Mouse (Mus musculus): Measurements from ENCODE around the gene Taldo1. TPM values are rescaled to one million over a fixed set of nuclear protein-coding genes. Genes with fewer than 3 reads are reported as not detected.
A peak's percentile ranks its signal among the peaks of the same experiment; 100 is the strongest.

The Taldo1 gene
- polyA plus RNA-seq, 1 experiment: 252 TPM

DNA sequence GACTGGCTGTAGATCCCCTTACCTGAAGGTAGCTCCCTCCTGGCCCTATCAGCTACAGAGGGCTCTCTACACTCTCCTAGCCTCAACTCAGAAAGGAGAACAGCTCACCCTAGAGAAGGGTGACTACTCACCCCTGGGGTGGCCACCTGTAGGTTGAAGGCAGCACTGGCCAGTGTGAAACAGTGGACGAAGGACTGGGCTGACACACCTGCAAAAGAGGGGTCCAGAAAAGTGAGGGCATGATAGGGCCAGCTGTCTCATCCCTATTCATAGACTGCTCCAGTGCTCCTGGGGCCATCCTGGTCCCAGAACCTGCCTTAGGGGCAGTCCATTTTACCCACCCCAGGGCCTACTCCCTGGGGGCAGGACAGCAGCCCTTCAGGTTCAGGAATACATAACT lies 19.7 kb downstream of the Taldo1 start:
- H3K36me3 ChIP-seq (ENCODE audit: control insufficient read depth, insufficient read depth): no peaks in the 10 kb centered on the region
- peaks cover 11% of the 10 kb centered on the region for H3K79me2 ChIP-seq (ENCODE audit: control insufficient read depth, insufficient read depth)
- TF ChIP-seq MAX (IDR thresholded peaks at IDR 0.05) (no peak), CEBPB (IDR thresholded peaks at IDR 0.05; ENCODE audit: low read depth) (no peak), MYOG (IDR thresholded peaks at IDR 0.05; ENCODE audit: control insufficient read depth, extremely low read depth, insufficient read length) (no peak), FOSL1 (IDR thresholded peaks at IDR 0.05; ENCODE audit: insufficient read depth, low read length, poor library complexity, severe bottlenecking) (no peak), USF1 (IDR thresholded peaks at IDR 0.05; ENCODE audit: low read depth) (no peak), CTCF (IDR thresholded peaks at IDR 0.05; ENCODE audit: control insufficient read depth, insufficient read depth, insufficient read length) (no peak), MYOD1 (IDR thresholded peaks at IDR 0.05; ENCODE audit: control insufficient read depth, insufficient read length, low read depth) (no peak)
- no peaks in the 10 kb centered on the region for H3K79me3 ChIP-seq (ENCODE audit: low read depth)
- no peak overlapping the region for H3ac ChIP-seq (ENCODE audit: control insufficient read depth, insufficient read length, low read depth)
- H3K4me3 ChIP-seq (ENCODE audit: insufficient read depth, poor library complexity, severe bottlenecking): no peak overlapping the region
- H3K27me3 ChIP-seq (ENCODE audit: control insufficient read depth, insufficient read depth, insufficient read length): no peaks in the 10 kb centered on the region

DNA sequence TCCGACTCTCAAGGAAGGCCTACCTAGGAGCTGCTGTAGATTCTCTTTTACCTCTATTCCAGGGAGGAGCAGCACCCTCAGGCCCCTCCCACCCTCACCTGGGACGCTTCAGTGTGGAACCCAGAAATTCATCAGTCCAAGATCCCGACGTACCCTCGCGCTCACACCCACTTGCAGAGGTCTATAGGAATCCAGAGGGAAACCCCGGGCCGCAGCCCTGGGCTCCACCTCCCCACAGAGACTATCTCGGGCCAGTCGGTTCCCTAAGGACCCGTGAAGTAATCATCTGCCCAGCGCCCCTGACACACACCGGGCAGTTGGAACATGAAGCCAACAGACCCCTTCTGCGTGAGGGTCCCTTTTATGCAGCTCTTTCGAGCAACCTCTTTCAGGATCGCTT lies 21.3 kb downstream of the Taldo1 start:
- no peaks in the 10 kb centered on the region for H3K27me3 ChIP-seq (ENCODE audit: control insufficient read depth, insufficient read depth, insufficient read length)
- peaks cover 11% of the 10 kb centered on the region for H3K79me2 ChIP-seq (ENCODE audit: control insufficient read depth, insufficient read depth)
- H3K4me3 ChIP-seq (ENCODE audit: insufficient read depth, poor library complexity, severe bottlenecking): peak overlapping the region; percentile 59
- TF ChIP-seq MYOD1 (IDR thresholded peaks at IDR 0.05; ENCODE audit: control insufficient read depth, insufficient read length, low read depth) (no peak), USF1 (IDR thresholded peaks at IDR 0.05; ENCODE audit: low read depth) (no peak), CEBPB (IDR thresholded peaks at IDR 0.05; ENCODE audit: low read depth) (no peak), FOSL1 (IDR thresholded peaks at IDR 0.05; ENCODE audit: insufficient read depth, low read length, poor library complexity, severe bottlenecking) (no peak), MYOG (IDR thresholded peaks at IDR 0.05; ENCODE audit: control insufficient read depth, extremely low read depth, insufficient read length) (no peak), MAX (IDR thresholded peaks at IDR 0.05) (no peak), CTCF (IDR thresholded peaks at IDR 0.05; ENCODE audit: control insufficient read depth, insufficient read depth, insufficient read length) (no peak)
- H3K79me3 ChIP-seq (ENCODE audit: low read depth): no peaks in the 10 kb centered on the region
- no peaks in the 10 kb centered on the region for H3K36me3 ChIP-seq (ENCODE audit: control insufficient read depth, insufficient read depth)
- H3ac ChIP-seq (ENCODE audit: control insufficient read depth, insufficient read length, low read depth): peak overlapping the region; percentile 78

DNA sequence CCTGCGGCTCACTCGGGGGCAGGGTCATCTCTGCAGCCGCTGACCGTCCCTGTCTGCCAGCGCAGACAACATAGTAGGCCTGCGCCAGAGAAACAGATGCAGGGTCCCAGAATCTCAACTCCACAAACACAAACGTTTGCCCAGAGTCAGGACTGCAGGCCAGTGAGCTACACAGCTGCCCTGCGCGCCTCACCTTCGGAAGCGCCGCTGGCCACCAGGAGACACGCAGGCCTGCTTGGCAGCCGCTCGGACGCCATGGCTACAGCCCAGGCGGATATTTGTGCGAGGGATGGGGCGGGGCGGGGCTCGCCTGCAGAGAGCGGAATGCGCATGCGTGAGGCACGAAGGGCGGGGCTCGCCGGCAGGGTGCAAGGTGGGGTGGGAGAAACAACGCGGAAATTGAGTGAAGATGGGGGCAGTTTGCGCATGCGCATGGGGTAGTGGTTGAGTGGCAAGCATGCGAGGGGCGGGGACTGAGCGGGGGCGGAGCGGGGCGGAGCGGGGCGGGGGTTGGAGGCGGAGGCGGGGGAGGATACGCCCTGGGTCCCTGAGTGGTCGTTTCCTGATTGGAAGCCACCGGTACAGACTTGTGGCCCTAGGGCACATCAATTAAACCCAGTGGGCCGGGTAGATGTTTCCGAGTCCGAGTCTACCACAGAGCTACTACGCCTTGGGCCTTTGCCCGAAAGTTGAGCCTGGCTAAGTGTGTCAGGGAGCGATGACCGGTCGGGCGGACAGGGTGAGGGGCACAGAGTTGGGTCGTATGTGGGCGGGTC lies 22.0 kb downstream of the Taldo1 start, which contains the start of gene Gatd1:
TSS of gene Gatd1 (minus strand) at position 328 of the 776 bp plus-strand sequence.
- H3K27me3 ChIP-seq (ENCODE audit: control insufficient read depth, insufficient read depth, insufficient read length): no peaks in the 10 kb centered on the region
- no peaks in the 10 kb centered on the region for H3K79me3 ChIP-seq (ENCODE audit: low read depth)
- TF ChIP-seq FOSL1 (IDR thresholded peaks at IDR 0.05; ENCODE audit: insufficient read depth, low read length, poor library complexity, severe bottlenecking): no peak
- peak within 1 kb of the TSS; percentile 78 for H3ac ChIP-seq (ENCODE audit: control insufficient read depth, insufficient read length, low read depth)
- H3K36me3 ChIP-seq (ENCODE audit: control insufficient read depth, insufficient read depth): no peaks in the 10 kb centered on the region
- H3K79me2 ChIP-seq (ENCODE audit: control insufficient read depth, insufficient read depth): peaks cover 11% of the 10 kb centered on the region
- H3K4me3 ChIP-seq (ENCODE audit: insufficient read depth, poor library complexity, severe bottlenecking): peak within 1 kb of the TSS; percentile 59

DNA sequence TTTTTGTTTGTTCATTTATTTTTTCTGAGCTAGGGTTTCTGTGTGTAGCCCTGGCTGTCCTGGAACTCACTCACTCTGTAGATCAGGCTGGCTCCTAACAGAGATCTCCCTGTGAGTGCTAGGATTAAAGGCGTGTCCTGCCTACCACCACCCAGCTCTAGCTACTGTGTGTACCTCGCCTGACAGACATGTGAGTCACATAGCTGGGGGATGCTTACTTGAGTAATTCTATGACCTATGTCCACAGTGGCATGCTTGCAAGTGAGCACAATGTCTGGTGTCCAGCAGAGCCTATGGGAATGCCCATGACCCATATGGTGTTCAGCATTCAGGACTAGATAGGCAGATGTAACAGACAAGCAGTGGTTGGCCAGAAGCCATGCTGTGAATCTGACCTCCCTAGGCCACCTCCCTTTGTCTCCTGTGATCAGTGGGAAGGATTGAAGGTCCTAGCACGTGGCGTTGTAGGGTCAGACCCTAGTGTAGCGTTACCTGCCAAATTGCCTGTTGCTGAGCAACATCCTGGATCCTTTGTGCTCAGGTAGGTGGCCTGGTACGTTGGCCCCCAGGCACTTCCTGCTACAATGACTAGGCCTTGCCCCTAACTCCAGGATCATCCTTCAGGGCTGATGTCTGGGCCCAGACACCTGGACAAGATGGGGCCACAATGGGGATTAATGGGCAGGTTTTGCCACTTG lies 24.3 kb downstream of the Taldo1 start:
- Histone ChIP-seq H3K27me3 (ENCODE audit: control insufficient read depth, insufficient read depth, insufficient read length) (no peaks in the 10 kb centered on the region), H3K36me3 (ENCODE audit: control insufficient read depth, insufficient read depth) (no peaks in the 10 kb centered on the region), H3ac (ENCODE audit: control insufficient read depth, insufficient read length, low read depth) (no peak overlapping the region), H3K4me3 (ENCODE audit: insufficient read depth, poor library complexity, severe bottlenecking) (no peak overlapping the region), H3K79me3 (ENCODE audit: low read depth) (no peaks in the 10 kb centered on the region), H3K79me2 (ENCODE audit: control insufficient read depth, insufficient read depth) (peaks cover 11% of the 10 kb centered on the region)
- TF ChIP-seq CEBPB (IDR thresholded peaks at IDR 0.05; ENCODE audit: low read depth): no peak
- TF ChIP-seq FOSL1 (IDR thresholded peaks at IDR 0.05; ENCODE audit: insufficient read depth, low read length, poor library complexity, severe bottlenecking): no peak
- no peak for TF ChIP-seq MAX (IDR thresholded peaks at IDR 0.05)
- TF ChIP-seq USF1 (IDR thresholded peaks at IDR 0.05; ENCODE audit: low read depth): no peak
- TF ChIP-seq MYOD1 (IDR thresholded peaks at IDR 0.05; ENCODE audit: control insufficient read depth, insufficient read length, low read depth): no peak
- no peak for TF ChIP-seq MYOG (IDR thresholded peaks at IDR 0.05; ENCODE audit: control insufficient read depth, extremely low read depth, insufficient read length)
- TF ChIP-seq CTCF (IDR thresholded peaks at IDR 0.05; ENCODE audit: control insufficient read depth, insufficient read depth, insufficient read length): no peak

DNA sequence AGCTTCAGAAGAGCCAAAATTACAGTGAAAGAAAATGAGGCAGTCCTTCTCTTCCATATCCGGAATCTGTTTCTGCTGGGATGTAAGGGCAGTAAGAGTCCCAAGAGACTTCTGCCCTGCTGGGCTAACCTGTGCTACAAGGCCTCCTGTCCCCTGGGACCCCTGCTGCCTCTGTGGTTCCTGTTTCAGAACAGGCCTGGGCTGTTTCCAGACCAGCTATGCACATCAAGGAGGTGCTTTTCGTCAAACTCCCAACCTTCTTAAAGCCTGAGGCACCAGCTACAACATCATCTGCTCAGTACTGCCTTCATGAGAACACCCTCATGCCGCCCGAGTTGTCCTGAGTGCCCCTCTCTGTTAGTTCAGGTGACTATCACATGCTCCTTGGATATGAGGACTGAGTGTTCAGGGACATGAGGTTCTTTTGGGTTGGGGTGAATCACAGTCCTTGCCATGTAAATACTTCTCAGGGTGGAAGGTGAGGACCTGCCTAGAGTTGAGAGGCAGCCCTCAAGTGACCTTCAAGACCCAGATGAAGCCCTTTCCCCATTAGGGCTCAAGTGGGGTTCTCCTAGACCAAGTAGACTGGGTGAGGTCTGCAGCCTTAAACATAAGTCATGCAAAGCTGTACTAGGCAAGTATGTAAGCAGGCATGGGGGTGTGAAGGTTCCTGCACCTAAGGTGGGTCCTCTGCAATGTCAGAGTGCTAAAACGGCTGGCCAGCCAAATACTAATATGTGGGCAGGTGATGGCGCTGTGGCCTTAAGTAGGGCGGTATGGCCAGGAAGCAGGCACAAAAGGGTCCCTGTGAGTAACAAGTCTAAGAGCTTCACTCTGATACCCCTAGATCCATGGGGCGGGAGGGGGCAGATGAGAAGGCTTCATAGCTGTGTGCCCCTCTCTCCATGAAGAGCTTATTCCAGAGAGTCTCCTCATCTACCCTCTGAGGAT lies 26.0 kb downstream of the Taldo1 start:
- Histone ChIP-seq H3ac (ENCODE audit: control insufficient read depth, insufficient read length, low read depth) (no peak overlapping the region), H3K36me3 (ENCODE audit: control insufficient read depth, insufficient read depth) (no peaks in the 10 kb centered on the region), H3K4me3 (ENCODE audit: insufficient read depth, poor library complexity, severe bottlenecking) (no peak overlapping the region), H3K79me2 (ENCODE audit: control insufficient read depth, insufficient read depth) (peaks cover 8% of the 10 kb centered on the region), H3K27me3 (ENCODE audit: control insufficient read depth, insufficient read depth, insufficient read length) (no peaks in the 10 kb centered on the region), H3K79me3 (ENCODE audit: low read depth) (no peaks in the 10 kb centered on the region)
- TF ChIP-seq MYOD1 (IDR thresholded peaks at IDR 0.05; ENCODE audit: control insufficient read depth, insufficient read length, low read depth) (no peak), USF1 (IDR thresholded peaks at IDR 0.05; ENCODE audit: low read depth) (no peak)
